Mouse (Mus musculus) CH12.LX (cell line): Measurements from ENCODE around the gene Selenoi. TPM values are rescaled to one million over a fixed set of nuclear protein-coding genes. Genes with fewer than 3 reads are reported as not detected.

Experiments used
- DNase-seq: peaks from one replicate; pipeline ENCODE4 v3.0.0-alpha.2; 2013; ENCODE audit errors: extremely low read depth
- H3K27ac ChIP-seq: 2 replicates; pipeline ENCODE4 v1.5.1; 2012; ENCODE audit warnings: low read depth, mild to moderate bottlenecking, control low read depth, moderate library complexity; ENCODE audit not compliant: insufficient read depth
- H3K27me3 ChIP-seq: replicated peaks from 2 replicates; pipeline ENCODE3; 2012; ENCODE audit warnings: inconsistent platforms
- H3K36me3 ChIP-seq, 2 experiments: replicated peaks in 1 of 2; 2 replicates each; pipeline versions ENCODE3 to v1.6.1; 2012; ENCODE audit warnings: inconsistent platforms in 1 of 2, low read length in 1 of 2, mild to moderate bottlenecking in 1 of 2, mixed read lengths in 1 of 2, moderate library complexity in 1 of 2; ENCODE audit not compliant: control insufficient read depth in 1 of 2, insufficient read depth in 1 of 2
- H3K4me1 ChIP-seq, 2 experiments: 2 replicates each; pipeline ENCODE4 v1.6.1; 2012; ENCODE audit warnings: inconsistent platforms in 1 of 2, moderate library complexity in 1 of 2; ENCODE audit not compliant: insufficient read depth in 2 of 2, control insufficient read depth in 1 of 2
- H3K4me2 ChIP-seq: 2 replicates; pipeline ENCODE4 v1.6.1; 2012; ENCODE audit warnings: low read depth, mild to moderate bottlenecking, control low read depth; ENCODE audit not compliant: poor library complexity, insufficient read depth, severe bottlenecking
- H3K4me3 ChIP-seq, 3 experiments: fragments of 150-350 bp in 1 of 3; sonication (generic) in 1 of 3; replicated peaks in 1 of 3; 2 replicates each; pipeline versions ENCODE3 to v1.5.1; 2011 to 2012; ENCODE audit warnings: low read depth in 2 of 3, low read length in 2 of 3, mild to moderate bottlenecking in 2 of 3, moderate library complexity in 2 of 3, control low read depth in 1 of 3, improper control_type of control experiment in 1 of 3, inconsistent platforms in 1 of 3, mixed read lengths in 1 of 3; ENCODE audit not compliant: poor library complexity in 1 of 3
- H3K79me2 ChIP-seq: replicated peaks from 2 replicates; pipeline ENCODE4 v1.6.1; 2012; ENCODE audit warnings: mild to moderate bottlenecking, moderate library complexity; ENCODE audit not compliant: control insufficient read depth, poor library complexity, insufficient read depth, severe bottlenecking; ENCODE audit errors: extremely low read depth
- H3K9ac ChIP-seq: 2 replicates; pipeline ENCODE4 v1.6.1; 2012; ENCODE audit warnings: low read depth, mild to moderate bottlenecking, control low read depth, moderate library complexity; ENCODE audit not compliant: insufficient read depth
- H3K9me3 ChIP-seq: replicated peaks from 2 replicates; pipeline ENCODE3; 2012; ENCODE audit warnings: low read length, inconsistent platforms, mixed read lengths
- BHLHE40 ChIP-seq: IDR thresholded peaks from 2 replicates; pipeline ENCODE4 v1.6.1; 2011; ENCODE audit warnings: mild to moderate bottlenecking, low read depth, low read length, improper control_type of control experiment
- CHD1 ChIP-seq: IDR thresholded peaks from 2 replicates; pipeline ENCODE4 v1.6.1; 2012; ENCODE audit warnings: low read depth, low read length, improper control_type of control experiment, inconsistent platforms
- CTCF ChIP-seq, 2 experiments: IDR thresholded peaks in 1 of 2; conservative IDR thresholded peaks in 1 of 2; 2 replicates each; pipeline ENCODE4 v1.5.1; 2011 to 2012; ENCODE audit warnings: low read depth in 2 of 2, low read length in 2 of 2, improper control_type of control experiment in 1 of 2, inconsistent platforms in 1 of 2, mild to moderate bottlenecking in 1 of 2, moderate library complexity in 1 of 2
- E2F4 ChIP-seq: IDR thresholded peaks from 2 replicates; pipeline ENCODE4 v1.6.1; 2011; ENCODE audit warnings: low read depth, low read length, improper control_type of control experiment; ENCODE audit not compliant: insufficient replicate concordance
- EP300 ChIP-seq: IDR thresholded peaks from 2 replicates; pipeline ENCODE4 v1.6.1; 2011; ENCODE audit warnings: low read length, improper control_type of control experiment
- ETS1 ChIP-seq: conservative IDR thresholded peaks from 2 replicates; pipeline ENCODE4 v1.6.1; 2012; ENCODE audit warnings: low read depth, mild to moderate bottlenecking, inconsistent platforms, low read length, improper control_type of control experiment, moderate library complexity
- GABPA ChIP-seq: IDR thresholded peaks from 2 replicates; pipeline ENCODE4 v1.6.1; 2012; ENCODE audit warnings: low read depth, low read length, improper control_type of control experiment, inconsistent platforms; ENCODE audit not compliant: insufficient replicate concordance
- IRF4 ChIP-seq: IDR thresholded peaks from 2 replicates; pipeline ENCODE4 v1.6.1; 2014; ENCODE audit warnings: low read depth, mild to moderate bottlenecking, inconsistent platforms, low read length, improper control_type of control experiment
- MAX ChIP-seq: IDR thresholded peaks from 2 replicates; pipeline ENCODE4 v1.6.1; 2011; ENCODE audit warnings: low read length, improper control_type of control experiment
- MXI1 ChIP-seq: IDR thresholded peaks from 2 replicates; pipeline ENCODE4 v1.6.1; 2011; ENCODE audit warnings: mild to moderate bottlenecking, low read depth, low read length, improper control_type of control experiment
- MYC ChIP-seq: IDR thresholded peaks from 2 replicates; pipeline ENCODE4 v1.6.1; 2011; ENCODE audit warnings: low read depth, mild to moderate bottlenecking, improper control_type of control experiment, low read length
- NELFE ChIP-seq: IDR thresholded peaks from 2 replicates; pipeline ENCODE4 v1.6.1; 2011; ENCODE audit warnings: low read depth, low read length, improper control_type of control experiment
- NRF1 ChIP-seq: IDR thresholded peaks from 2 replicates; pipeline ENCODE4 v1.6.1; 2014; ENCODE audit warnings: low read depth, mild to moderate bottlenecking, inconsistent platforms, low read length, improper control_type of control experiment, moderate library complexity
- PAX5 ChIP-seq: IDR thresholded peaks from 2 replicates; pipeline ENCODE4 v1.6.1; 2012; ENCODE audit warnings: low read length, inconsistent platforms, mixed read lengths
- POLR2A ChIP-seq: IDR thresholded peaks from 2 replicates; pipeline ENCODE4 v1.6.1; 2011; ENCODE audit warnings: low read depth, mild to moderate bottlenecking, improper control_type of control experiment, low read length
- POLR2AphosphoS2 ChIP-seq: IDR thresholded peaks from 2 replicates; pipeline ENCODE4 v1.6.1; 2011; ENCODE audit warnings: low read depth, low read length, improper control_type of control experiment
- RAD21 ChIP-seq: IDR thresholded peaks from 2 replicates; pipeline ENCODE4 v1.6.1; 2011; ENCODE audit warnings: low read depth, mild to moderate bottlenecking, low read length, improper control_type of control experiment, moderate library complexity
- RCOR1 ChIP-seq: conservative IDR thresholded peaks from 2 replicates; pipeline ENCODE4 v1.6.1; 2012; ENCODE audit warnings: low read depth, mild to moderate bottlenecking, inconsistent platforms, low read length, improper control_type of control experiment
- SMC3 ChIP-seq: IDR thresholded peaks from 2 replicates; pipeline ENCODE4 v1.6.1; 2011; ENCODE audit warnings: low read depth, low read length, improper control_type of control experiment
- TCF12 ChIP-seq: IDR thresholded peaks from 2 replicates; pipeline ENCODE4 v1.6.1; 2014; ENCODE audit warnings: low read depth, mild to moderate bottlenecking, inconsistent platforms, low read length, improper control_type of control experiment
- ZC3H11A ChIP-seq: IDR thresholded peaks from 2 replicates; pipeline ENCODE4 v1.6.1; 2012; ENCODE audit warnings: low read depth, mild to moderate bottlenecking, inconsistent platforms, low read length, improper control_type of control experiment
- ZMIZ1 ChIP-seq: IDR thresholded peaks from 2 replicates; pipeline ENCODE4 v1.6.1; 2012; ENCODE audit warnings: low read depth, mild to moderate bottlenecking, inconsistent platforms, low read length, improper control_type of control experiment
- ZNF384 ChIP-seq: IDR thresholded peaks from 2 replicates; pipeline ENCODE4 v1.6.1; 2012; ENCODE audit warnings: low read depth, low read length, improper control_type of control experiment, inconsistent platforms
- dilution Hi-C: fragments of 300-500 bp; cut with MboI; formaldehyde crosslinking; loops from 2 replicates; pipeline ENCODE4 v1.14.3; 2020; ENCODE audit warnings: low sequenced_read_pairs; ENCODE audit not compliant: extremely low pct_unique_long_range_greater_than_20kb, extremely low pct_ligation_motif_present
- in situ Hi-C: fragments of 300-500 bp; cut with MboI; formaldehyde crosslinking; loops from 3 replicates; pipeline ENCODE4 v1.14.3; 2019; ENCODE audit warnings: low sequenced_read_pairs, low pct_ligation_motif_present, low pct_unique_long_range_greater_than_20kb, mixed read lengths
- polyA plus RNA-seq: library from polyadenylated mRNA; unstranded; fragments of >175 nt; gene quantifications from 2 replicates; pipeline ENCODE4 v1.2.1, GENCODE M21; 2012; ENCODE audit warnings: low read depth; ENCODE audit not compliant: insufficient read length
- total RNA-seq, 2 experiments: library from RNA; depleted of rRNA; stranded (reverse); fragments of 300-350 nt in 1 of 2; fragments of >200 nt in 1 of 2; gene quantifications; 2 replicates each; pipeline ENCODE4 v1.2.3; 2012 to 2014

Selenoi gene
- total and polyA plus RNA-seq, 3 experiments = 27.0 to 51.3 (median 36.1) TPM

DNA sequence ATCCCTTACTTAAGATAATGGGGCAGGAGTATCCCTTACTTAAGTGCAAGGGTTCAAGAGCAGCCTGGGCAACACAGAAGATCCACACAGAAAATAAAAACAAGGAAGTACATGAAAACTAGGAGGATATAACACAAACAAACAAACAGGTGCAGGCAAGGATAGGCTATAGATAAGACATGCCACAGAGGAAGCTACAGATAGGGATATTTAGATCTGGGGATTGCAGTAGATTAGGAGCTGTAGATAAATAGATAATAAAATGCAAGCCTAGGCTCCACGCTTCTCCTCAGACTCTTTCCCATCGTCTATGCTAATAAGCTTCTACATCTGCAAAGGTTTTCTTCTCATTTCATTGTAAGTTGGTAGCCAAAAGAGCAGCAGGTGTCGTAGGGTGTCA is 27.3 kb upstream of the Selenoi start:
- H3K27me3 ChIP-seq = no peaks in the 10 kb centered on the region
- DNase-seq = no peak
- dilution Hi-C loops = no loop called here

DNA sequence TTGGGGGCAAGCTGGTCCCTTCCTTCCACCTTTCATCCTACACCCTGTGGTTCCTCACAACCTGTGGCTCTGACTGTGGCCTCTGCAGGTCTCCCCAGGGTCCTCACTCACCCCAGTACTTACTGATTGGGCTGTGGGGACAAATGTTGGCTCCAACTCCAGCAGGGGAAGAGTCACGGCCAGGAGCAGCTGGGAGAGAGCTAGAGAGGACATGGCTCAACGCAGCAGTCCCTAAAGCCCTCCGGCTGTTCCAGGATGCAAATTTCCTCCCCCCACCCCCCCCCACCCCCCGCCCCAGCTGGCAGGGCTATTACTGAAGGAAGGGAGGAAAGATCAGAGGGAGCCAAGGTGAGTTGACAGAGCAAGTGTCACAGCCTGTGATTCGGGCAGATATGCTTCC is 26.9 kb upstream of the Selenoi start, which contains the start of gene Adgrf3:
Gene Adgrf3, minus strand, starts transcription at position 230 of the 400 bp plus-strand sequence.
- H3K79me2 ChIP-seq = no peaks in the 10 kb centered on the region
- H3K9ac ChIP-seq = no peak within 1 kb of the TSS
- DNase-seq = no peak
- H3K9me3 ChIP-seq = no peaks in the 10 kb centered on the region
- dilution Hi-C loops (no loop called here), in situ Hi-C loops (no loop called here)
- TF ChIP-seq ZC3H11A = no peak
- TF ChIP-seq ZNF384 = no peak
- no peak for TF ChIP-seq MXI1
- TF ChIP-seq TCF12 = no peak
- no peak for TF ChIP-seq PAX5
- no peak for TF ChIP-seq CTCF (conservative IDR thresholded peaks at IDR 0.05 in 1 of 2, IDR thresholded peaks at IDR 0.05 in 1 of 2; ENCODE audit: low read depth in 2 of 2, low read length in 2 of 2)
- no peak for TF ChIP-seq E2F4
- no peak for TF ChIP-seq POLR2A
- TF ChIP-seq MYC = no peak
- TF ChIP-seq POLR2AphosphoS2 = no peak
- no peak for TF ChIP-seq RAD21
- TF ChIP-seq GABPA = no peak
- TF ChIP-seq CHD1 = no peak
- no peak for TF ChIP-seq NRF1
- no peaks in the 10 kb centered on the region for H3K36me3 ChIP-seq
- H3K4me2 ChIP-seq = no peak within 1 kb of the TSS
- H3K4me3 ChIP-seq = no peak within 1 kb of the TSS
- H3K27ac ChIP-seq = no peak within 1 kb of the TSS
- no peaks in the 10 kb centered on the region for H3K27me3 ChIP-seq
- peaks cover 6 to 20% of the 10 kb centered on the region in 2 experiments for H3K4me1 ChIP-seq

More for the DNA sequence above, 27.3 kb upstream of the Selenoi start:
- H3K79me2 ChIP-seq = no peaks in the 10 kb centered on the region
- H3K36me3 ChIP-seq = no peaks in the 10 kb centered on the region
- H3K4me3 ChIP-seq = no peak overlapping the region
- H3K4me1 ChIP-seq = peaks cover 6 to 20% of the 10 kb centered on the region in 2 experiments
- TF ChIP-seq E2F4 (no peak), ETS1 (no peak), SMC3 (no peak), IRF4 (no peak), NELFE (no peak), RCOR1 (no peak), MYC (no peak), ZC3H11A (no peak), MAX (no peak), TCF12 (no peak), BHLHE40 (no peak), ZMIZ1 (no peak), EP300 (no peak)
- no peak overlapping the region for H3K4me2 ChIP-seq
- H3K27ac ChIP-seq = no peak overlapping the region
- in situ Hi-C loops = no loop called here
- H3K9me3 ChIP-seq = no peaks in the 10 kb centered on the region
- H3K9ac ChIP-seq = no peak overlapping the region
